ENCODE assay signal across 8 mouse cellular contexts in genomic region chr10:59615981-59616520, GRCm38 (mm10). TPM values are rescaled to one million over a fixed set of nuclear protein-coding genes. Genes with fewer than 3 reads are reported as not detected.
DNase-seq lines count a peak whose midpoint lies in the region; ATAC-seq lines count a peak whose summit lies in the region.

TSS of gene Gm10322 (plus strand) at chr10:59616063.

- peak; percentile 37 for ATAC-seq in CD4-positive, CD25-positive, alpha-beta regulatory T cell, adult 4 months
- peak; percentile 65 for ATAC-seq in embryonic facial prominence, embryonic 13.5 days (ENCODE audit: insufficient number of reproducible peaks, insufficient read depth, low FRiP score, low TSS enrichment, low read depth)
- ATAC-seq in liver, embryonic 16.5 days (ENCODE audit: low read depth): peak; percentile 72
- ATAC-seq in neural tube, embryonic 13.5 days (ENCODE audit: low read depth): peak; percentile 85

- H3K4me2 ChIP-seq in embryonic facial prominence, embryonic 13.5 days: peak within 1 kb of the TSS; percentile 85
- H3K4me2 ChIP-seq in liver, embryonic 16.5 days (ENCODE audit: low read depth, low read length): peak within 1 kb of the TSS; percentile 92
- peak within 1 kb of the TSS; percentile 72 for H3K4me2 ChIP-seq in neural tube, embryonic 13.5 days

- H3K4me3 ChIP-seq in embryonic facial prominence, embryonic 13.5 days: peak within 1 kb of the TSS; percentile 89
- peak within 1 kb of the TSS; percentile 82 for H3K4me3 ChIP-seq in liver, embryonic 16.5 days (ENCODE audit: low read depth, low read length)
- peak within 1 kb of the TSS; percentile 72 for H3K4me3 ChIP-seq in neural tube, embryonic 13.5 days

- no peaks in the 10 kb centered on the region for H3K27me3 ChIP-seq in embryonic facial prominence, embryonic 13.5 days
- H3K27me3 ChIP-seq in liver, embryonic 16.5 days (ENCODE audit: control insufficient read depth, insufficient read depth, low read depth, low read length): no peaks in the 10 kb centered on the region
- H3K27me3 ChIP-seq in neural tube, embryonic 13.5 days: no peaks in the 10 kb centered on the region

- peak; percentile 89 for DNase-seq in adrenal gland, postnatal 14 days
- peak; percentile 60 for DNase-seq in heart, adult 8-10 months (ENCODE audit: low spot score)
- DNase-seq in kidney, adult 8-10 months: peak; percentile 66 to 75
- DNase-seq in thymus, postnatal 25 days: peak; percentile 72

- no peaks in the 10 kb centered on the region for H3K9me3 ChIP-seq in embryonic facial prominence, embryonic 13.5 days
- no peaks in the 10 kb centered on the region for H3K9me3 ChIP-seq in liver, embryonic 16.5 days (replicated peaks; ENCODE audit: control insufficient read depth, low read length)
- no peaks in the 10 kb centered on the region for H3K9me3 ChIP-seq in neural tube, embryonic 13.5 days

- no peaks in the 10 kb centered on the region for H3K36me3 ChIP-seq in embryonic facial prominence, embryonic 13.5 days
- H3K36me3 ChIP-seq in liver, embryonic 16.5 days (ENCODE audit: control insufficient read depth, insufficient read depth): no peaks in the 10 kb centered on the region
- no peaks in the 10 kb centered on the region for H3K36me3 ChIP-seq in neural tube, embryonic 13.5 days

- peaks cover 23% of the 10 kb centered on the region for H3K4me1 ChIP-seq in embryonic facial prominence, embryonic 13.5 days
- peaks cover 11% of the 10 kb centered on the region for H3K4me1 ChIP-seq in liver, embryonic 16.5 days (ENCODE audit: control insufficient read depth, low read depth, low read length)
- H3K4me1 ChIP-seq in neural tube, embryonic 13.5 days (replicated peaks): peaks cover 23% of the 10 kb centered on the region

- H3K27ac ChIP-seq in embryonic facial prominence, embryonic 13.5 days: peak within 1 kb of the TSS; percentile 87
- H3K27ac ChIP-seq in liver, embryonic 16.5 days (ENCODE audit: low read length): peak within 1 kb of the TSS; percentile 71
- peak within 1 kb of the TSS; percentile 92 for H3K27ac ChIP-seq in neural tube, embryonic 13.5 days (replicated peaks)

- under 1% methylated on average over 48 of the region's 51 CpGs for WGBS in embryonic facial prominence, embryonic 13.5 days
- under 1% methylated on average over 37 of the region's 51 CpGs for WGBS in liver, embryonic 16.5 days (ENCODE audit: insufficient replicate concordance)
- under 1% methylated on average over 30 of the region's 51 CpGs for WGBS in neural tube, embryonic 13.5 days

- H3K9ac ChIP-seq in embryonic facial prominence, embryonic 13.5 days: peak within 1 kb of the TSS; percentile 92
- peak within 1 kb of the TSS; percentile 87 for H3K9ac ChIP-seq in liver, embryonic 16.5 days (ENCODE audit: low read depth, low read length)
- peak within 1 kb of the TSS; percentile 94 for H3K9ac ChIP-seq in neural tube, embryonic 13.5 days

RNA-seq across cellular contexts. Expression of gene Gm10322, which starts in this region (rescaled TPM):
- polyA plus RNA-seq in CD4-positive, CD25-positive, alpha-beta regulatory T cell, adult 4 months (2017; shearing (Covaris generic)): not detected
- total RNA-seq in adrenal gland, postnatal 14 days (2021): not detected in 2 replicates
- not detected in 2 replicates for polyA plus RNA-seq in embryonic facial prominence, embryonic 13.5 days (2015; fragmentation: Nextera tagmentation; extraction: Ambion mirVana)
- total RNA-seq in heart, adult 8-10 months (2022): not detected
- not detected in 2 replicates for polyA plus RNA-seq in liver, embryonic 16.5 days (2015; fragmentation: Nextera tagmentation; extraction: Ambion mirVana)
- polyA plus RNA-seq in neural tube, embryonic 13.5 days (2015; fragmentation: Nextera tagmentation; extraction: Ambion mirVana): not detected in 2 replicates

Comparison
In these comparisons a context has a peak if more than half of its experiments do, and no peak if none do; other contexts are left out.
1. Peak in every context shown above with its lines: DNase-seq, ATAC-seq, H3K4me3 ChIP-seq and H3K27ac ChIP-seq.
2. Peak in ATAC-seq in CD4-positive, CD25-positive, alpha-beta regulatory T cell, adult 4 months; RNA of the gene not detected or under 1 TPM.
3. Peak in DNase-seq in adrenal gland, postnatal 14 days; RNA of the gene not detected or under 1 TPM.
4. Peak in ATAC-seq, H3K4me3 ChIP-seq, H3K27ac ChIP-seq, H3K9ac ChIP-seq and H3K4me2 ChIP-seq in embryonic facial prominence, embryonic 13.5 days; RNA of the gene not detected or under 1 TPM.
5. Peak in DNase-seq in heart, adult 8-10 months; RNA of the gene not detected or under 1 TPM.
6. Peak in ATAC-seq, H3K4me3 ChIP-seq, H3K27ac ChIP-seq, H3K9ac ChIP-seq and H3K4me2 ChIP-seq in liver, embryonic 16.5 days; RNA of the gene not detected or under 1 TPM.
7. Peak in ATAC-seq, H3K4me3 ChIP-seq, H3K27ac ChIP-seq, H3K9ac ChIP-seq and H3K4me2 ChIP-seq in neural tube, embryonic 13.5 days; RNA of the gene not detected or under 1 TPM.